Mouse (Mus musculus): ENCODE data around the gene Gm11639.
"Not testable (repeated sequence)": the region's sequence is repeated elsewhere in the genome, so short reads cannot be mapped to it uniquely, and the experiment has no call there.

Gm11639 gene

GRCm38 (mm10) chr11:105112448-105112847, 426.9 kb downstream of the Gm11639 start:
- not testable (repeated sequence) for DNase-seq (ENCODE audit: low read depth, low spot score)

DNA sequence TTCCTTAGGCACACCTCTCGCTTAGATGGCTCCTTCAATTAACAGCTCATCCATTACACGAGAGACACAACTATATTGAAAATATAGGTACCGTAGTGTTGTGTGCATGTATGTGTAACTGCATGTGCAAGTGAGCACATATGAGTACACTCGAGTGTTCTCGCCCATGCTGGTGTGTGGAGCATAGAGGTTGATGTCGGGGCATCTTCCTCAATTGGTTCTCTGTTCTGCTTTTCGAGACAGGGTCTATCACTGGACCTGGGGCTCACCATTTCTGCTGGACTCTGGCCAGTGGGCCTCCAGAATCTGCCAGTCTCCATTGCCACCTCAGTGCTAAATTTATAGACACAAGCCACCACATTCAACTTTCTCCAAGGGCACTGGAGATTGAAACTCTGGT, 432.3 kb downstream of the Gm11639 start:
- no peak for DNase-seq (ENCODE audit: low read depth, low spot score)

DNA sequence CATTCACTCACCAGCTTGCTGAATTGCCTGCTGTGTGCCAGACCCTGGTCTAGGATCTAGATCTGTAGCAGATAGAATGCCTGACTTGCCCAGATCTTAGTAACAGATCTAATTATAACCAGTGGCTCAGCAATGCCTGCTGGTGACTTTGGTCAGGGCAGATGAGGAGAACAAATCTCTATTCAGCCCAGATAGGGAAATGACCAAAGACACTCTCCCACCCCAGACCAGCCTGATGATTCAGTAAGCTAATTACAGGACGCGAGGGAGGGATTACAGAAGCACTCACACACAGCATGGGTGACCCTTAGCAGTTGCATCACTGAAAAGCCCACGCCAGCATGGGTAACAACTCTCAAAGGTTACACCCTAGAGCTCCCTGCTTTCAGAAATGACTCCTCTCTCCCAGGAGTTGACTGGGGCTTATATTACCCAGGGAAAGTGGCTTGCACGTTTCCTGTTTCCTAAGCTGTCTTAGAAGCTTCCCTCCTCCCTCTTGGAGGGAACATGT, 435.1 kb downstream of the Gm11639 start:
- no peak for DNase-seq (ENCODE audit: low read depth, low spot score)

- DNase-seq (ENCODE audit: low read depth, low spot score), result not testable (repeated sequence)
These were observed 436.3 kb downstream of the Gm11639 start for GRCm38 (mm10) chr11:105121792-105122191.

- DNase-seq (ENCODE audit: low read depth, low spot score), result peak; percentile 52
These were observed 438.5 kb downstream of the Gm11639 start for GRCm38 (mm10) chr11:105123986-105124385.

- DNase-seq (ENCODE audit: low read depth, low spot score), result peak; percentile 86
These were observed 440.4 kb downstream of the Gm11639 start, which contains the start of gene Mettl2 for GRCm38 (mm10) chr11:105125735-105126519. TSS of gene Mettl2 (plus strand) at chr11:105126425.

DNA sequence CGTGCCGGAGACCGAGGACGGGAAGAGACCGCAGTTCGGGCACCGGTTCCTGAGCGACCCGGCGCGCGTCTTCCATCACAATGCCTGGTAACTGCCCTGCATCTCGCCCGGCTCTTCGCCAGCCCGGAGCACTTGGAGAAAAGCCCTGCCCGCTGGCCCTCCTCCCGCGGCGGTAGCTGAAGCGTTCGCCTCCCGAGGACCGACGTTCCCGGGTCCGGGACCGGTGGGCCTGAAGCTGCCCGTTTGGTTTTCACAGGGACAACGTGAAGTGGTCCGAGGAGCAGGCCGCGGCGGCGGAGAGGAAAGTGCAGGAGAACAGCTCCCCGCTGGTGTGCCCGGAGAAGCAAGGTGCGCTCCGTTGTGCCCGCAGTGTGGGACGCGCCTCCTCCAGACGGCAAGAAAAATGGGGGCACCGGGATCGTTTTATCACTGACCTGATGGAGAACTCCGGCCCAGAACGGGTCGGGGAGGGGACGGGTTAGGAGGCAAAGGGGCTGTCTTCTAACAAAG, 441.1 kb downstream of the Gm11639 start:
- no peak for DNase-seq (ENCODE audit: low read depth, low spot score)

DNA sequence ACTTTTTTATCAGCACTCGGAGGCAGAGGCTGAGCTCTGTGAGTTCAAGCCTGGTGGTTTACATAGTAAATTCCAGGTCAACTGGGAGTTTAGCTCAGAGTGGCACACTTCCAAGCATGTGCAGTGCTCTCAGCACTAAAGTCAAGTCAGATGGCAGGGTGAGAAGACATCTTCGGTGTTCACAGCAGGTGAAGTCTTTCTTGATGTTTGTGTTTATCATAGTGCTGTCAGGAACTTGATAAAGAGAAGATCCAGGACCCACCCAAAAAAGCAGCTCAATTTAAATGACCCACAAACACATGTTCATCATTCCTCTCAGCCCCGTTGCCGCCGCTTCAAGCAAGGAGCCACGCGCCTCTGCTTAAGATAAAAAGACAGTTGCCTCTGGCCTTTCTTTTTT, 450.2 kb downstream of the Gm11639 start:
- DNase-seq (ENCODE audit: low read depth, low spot score), result no peak

GRCm38 (mm10) chr11:105137255-105137654, 451.7 kb downstream of the Gm11639 start:
- DNase-seq (ENCODE audit: low read depth, low spot score), result not testable (repeated sequence)

- not testable (repeated sequence) for DNase-seq (ENCODE audit: low read depth, low spot score)
These were observed 455.0 kb downstream of the Gm11639 start for GRCm38 (mm10) chr11:105140512-105140911.

- no peak for DNase-seq (ENCODE audit: low read depth, low spot score)
These were observed 455.6 kb downstream of the Gm11639 start for GRCm38 (mm10) chr11:105141115-105141514.

- no peak for DNase-seq (ENCODE audit: low read depth, low spot score)
These were observed 458.1 kb downstream of the Gm11639 start for GRCm38 (mm10) chr11:105143564-105143963.

DNA sequence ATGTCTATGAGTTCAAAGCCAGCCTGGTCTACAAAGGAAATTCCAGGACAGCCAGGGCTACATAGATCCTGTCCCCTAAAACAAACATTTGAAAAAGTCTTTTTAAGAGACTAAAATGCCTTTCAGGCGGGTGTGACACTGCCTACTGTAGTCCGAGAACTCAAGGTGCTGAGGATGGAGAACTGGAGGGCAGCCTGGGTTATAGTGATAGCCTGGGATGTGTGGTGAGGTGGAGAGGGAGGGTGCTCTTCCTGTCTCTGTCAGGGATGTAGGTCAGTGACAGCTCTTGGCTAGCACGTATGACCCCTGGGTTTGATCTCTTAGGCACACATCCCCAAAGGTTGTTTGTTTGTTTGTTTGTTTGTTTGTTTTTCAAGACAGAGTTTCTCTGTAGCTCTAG, 458.6 kb downstream of the Gm11639 start:
- DNase-seq (ENCODE audit: low read depth, low spot score), result no peak

- DNase-seq (ENCODE audit: low read depth, low spot score), result no peak
These were observed 459.2 kb downstream of the Gm11639 start for GRCm38 (mm10) chr11:105144508-105145210.

GRCm38 (mm10) chr11:105145211-105145610, 459.7 kb downstream of the Gm11639 start:
- no peak for DNase-seq (ENCODE audit: low read depth, low spot score)

DNA sequence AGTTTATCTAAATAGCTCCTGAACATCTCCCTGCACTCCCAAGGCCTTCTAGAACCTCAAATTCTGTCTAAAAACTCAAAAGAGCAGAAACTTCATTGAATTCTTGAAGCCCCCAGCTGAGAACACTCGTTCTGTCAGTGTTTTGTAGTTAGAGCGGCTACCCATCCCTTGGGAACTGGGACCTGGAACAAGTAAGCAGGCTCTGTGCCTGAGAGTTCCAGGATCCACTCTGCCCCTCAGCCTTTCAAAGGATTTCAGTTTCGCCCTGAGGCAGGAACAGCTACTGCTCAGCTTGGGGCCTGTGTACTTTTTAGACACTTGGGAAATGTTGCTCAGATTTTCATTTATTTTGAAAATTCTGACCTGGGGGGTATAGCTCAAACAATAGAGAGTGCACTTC, 461.1 kb downstream of the Gm11639 start, which contains the start of gene Gm10842:
Gm10842 (plus strand) TSS at position 301 of the 400 bp plus-strand sequence.
- no peak for DNase-seq (ENCODE audit: low read depth, low spot score)

GRCm38 (mm10) chr11:105149353-105149752, 463.8 kb downstream of the Gm11639 start:
- DNase-seq (ENCODE audit: low read depth, low spot score), result no peak

DNA sequence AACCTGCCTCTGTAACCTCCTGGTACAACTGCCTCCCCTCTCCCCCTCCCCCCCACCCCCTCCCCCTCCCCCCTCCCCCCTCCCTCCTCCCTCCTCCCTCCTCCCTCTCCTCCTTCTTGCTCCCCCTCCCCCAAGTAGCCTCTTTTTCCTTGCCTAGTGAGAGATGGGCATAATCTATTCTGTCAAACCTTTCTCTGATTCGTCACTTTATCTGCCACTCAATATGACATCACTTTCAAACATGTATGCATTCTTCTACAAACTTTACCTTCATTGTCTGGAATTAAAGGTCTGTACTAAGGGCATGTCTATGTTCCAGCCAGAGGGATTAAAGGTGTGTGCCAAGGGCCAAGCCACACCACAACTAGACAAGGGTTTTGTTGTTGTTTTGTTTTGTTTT, 464.3 kb downstream of the Gm11639 start:
- DNase-seq (ENCODE audit: low read depth, low spot score), result peak; percentile 26

DNA sequence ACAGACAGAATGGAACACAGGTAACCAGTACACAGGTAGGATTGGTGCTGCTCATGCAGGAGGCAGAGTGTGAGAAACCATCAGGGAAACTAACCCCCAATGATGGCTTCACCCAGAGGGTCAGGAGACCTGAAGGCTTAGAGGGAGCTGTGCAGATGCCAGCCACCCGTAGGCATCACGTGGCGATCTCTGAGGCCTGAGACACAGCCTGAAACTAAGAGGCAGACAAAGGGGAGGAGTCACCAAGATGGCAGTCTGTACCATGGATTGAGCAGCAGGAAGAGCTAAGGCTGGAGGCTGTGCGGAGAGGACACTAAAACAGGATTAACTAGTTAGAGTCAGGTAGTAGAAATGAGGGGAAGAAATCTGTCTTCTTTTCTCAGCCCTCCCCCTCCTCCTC, 465.2 kb downstream of the Gm11639 start:
- DNase-seq (ENCODE audit: low read depth, low spot score), result no peak

DNA sequence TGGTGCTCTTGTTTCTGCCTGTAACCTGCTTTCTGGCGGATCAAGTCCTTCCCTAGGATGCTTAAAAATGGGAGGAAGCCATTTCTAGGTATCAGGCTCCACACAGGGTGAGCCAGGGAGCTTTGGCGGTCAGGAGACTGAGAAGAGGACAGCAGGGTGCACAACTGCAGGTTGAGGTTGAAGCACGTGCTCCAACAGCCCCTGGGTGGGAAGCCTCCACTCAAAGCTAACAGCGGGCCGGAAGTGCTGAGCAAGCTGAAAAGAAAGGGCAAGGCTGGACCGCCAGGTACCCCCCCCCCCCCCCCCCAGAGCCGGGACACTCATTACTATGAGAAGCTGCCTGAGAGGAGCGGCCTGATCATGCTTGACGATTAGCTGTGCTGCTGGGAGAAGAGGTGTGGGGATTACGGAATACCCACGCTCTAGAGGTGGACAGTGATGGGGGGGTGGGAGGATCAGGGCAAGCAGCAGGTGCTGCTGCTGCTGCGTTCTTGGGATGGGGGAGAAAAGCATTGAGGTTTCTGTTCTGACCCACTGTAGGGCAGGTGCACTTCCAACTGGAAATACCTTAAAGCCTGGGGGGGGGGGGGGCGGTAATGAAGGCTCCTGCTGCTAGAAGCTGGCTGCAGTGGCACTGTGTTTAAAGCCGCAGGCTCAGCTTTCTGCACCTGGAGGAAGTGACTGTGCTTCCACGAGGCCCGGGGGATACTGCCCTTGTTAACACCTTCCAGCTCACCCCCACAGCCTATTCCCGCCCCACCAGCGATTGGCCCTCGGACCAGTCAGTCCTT, 465.9 kb downstream of the Gm11639 start:
- peak; percentile 37 for DNase-seq (ENCODE audit: low read depth, low spot score)

DNA sequence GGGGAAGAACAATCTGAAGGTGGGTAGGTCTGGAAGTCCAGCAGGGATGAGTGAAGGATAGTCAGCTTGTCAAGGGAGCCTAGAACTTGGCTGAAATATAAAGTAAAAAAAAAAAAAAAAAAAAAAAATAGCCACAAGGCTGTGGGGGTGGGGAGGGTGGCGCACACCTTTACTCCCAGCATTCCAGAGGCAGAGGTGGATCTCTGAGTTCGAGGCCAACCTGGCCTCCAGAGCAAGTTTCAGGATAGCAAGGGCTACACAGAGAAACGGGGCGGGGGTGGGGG, 466.5 kb downstream of the Gm11639 start:
- DNase-seq (ENCODE audit: low read depth, low spot score), result no peak

Data from CD4-positive helper T cell, adult 2 months (primary cell).